8 mouse cellular contexts compared by ENCODE assay signal in the genomic region with DNA sequence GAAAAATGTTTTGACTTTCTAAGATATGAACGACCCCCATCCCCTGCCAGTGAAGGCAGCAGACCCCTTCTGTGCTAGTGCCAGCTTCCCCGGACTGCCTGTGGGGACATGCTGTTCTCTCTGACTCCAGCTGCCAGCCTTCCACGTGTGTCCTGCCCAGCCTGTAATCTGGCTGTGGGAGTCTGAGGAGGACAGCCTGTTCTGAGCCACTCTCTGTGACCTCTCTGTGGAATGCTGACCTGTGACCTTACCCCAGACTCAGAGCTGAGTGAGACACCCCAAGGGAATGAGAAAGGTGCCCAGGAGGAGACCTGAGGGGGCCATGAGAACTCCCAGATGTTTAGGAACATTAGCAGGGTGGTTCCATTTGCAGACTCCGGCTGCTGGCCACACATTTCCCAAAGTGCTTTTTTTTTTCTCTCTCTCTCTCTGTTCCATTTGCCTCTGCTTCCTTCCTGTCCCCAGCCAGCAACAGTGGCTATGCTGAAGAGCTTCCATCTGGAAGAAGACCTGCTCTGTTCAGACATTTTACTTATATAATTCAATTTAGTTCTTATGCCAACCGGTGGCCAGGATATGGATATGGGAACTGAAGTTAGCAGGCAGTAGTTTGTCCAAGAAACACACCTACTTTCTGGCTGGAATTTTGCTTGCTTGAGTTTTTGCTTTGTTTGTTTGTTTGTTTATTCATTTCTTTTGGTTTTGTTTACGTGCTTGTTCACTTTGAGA. TPM values are rescaled to one million over a fixed set of nuclear protein-coding genes. Genes with fewer than 3 reads are reported as not detected.
DNase-seq lines count a peak whose midpoint lies in the region; ATAC-seq and TF ChIP-seq lines count a peak whose summit lies in the region.

No protein-coding gene starts in this region.

- H3K27me3 ChIP-seq in heart, adult 2 months (ENCODE audit: control insufficient read depth, insufficient read depth, low read length), result no peaks in the 10 kb centered on the region

- no peak for ATAC-seq in CD4-positive, CD25-positive, alpha-beta regulatory T cell, adult 4 months

- H3K27ac ChIP-seq in heart, adult 2 months, result peak overlapping the region; percentile 99

- H3K79me2 ChIP-seq in heart, adult 2 months (replicated peaks; ENCODE audit: control insufficient read depth, insufficient read depth, low read length), result peaks cover 4% of the 10 kb centered on the region; the same call in 1 of the 2 replicates

- peaks cover 61% of the 10 kb centered on the region for H3K4me1 ChIP-seq in heart, adult 2 months (ENCODE audit: control insufficient read depth, insufficient read depth, low read length)

- H3K36me3 ChIP-seq in heart, adult 2 months (ENCODE audit: control insufficient read depth, insufficient read depth, low read length), result peaks cover 28% of the 10 kb centered on the region

- peak overlapping the region; percentile 7 for H3K9ac ChIP-seq in heart, adult 2 months (ENCODE audit: low read depth, low read length)

- intact Hi-C loops in heart, adult 2 months (cut with DNase I), result no loop called here

- peak; percentile 45 for TF ChIP-seq POLR2A in heart, adult 2 months (IDR thresholded peaks at IDR 0.05; ENCODE audit: insufficient read depth, low read depth, low read length)

- peak; percentile 99 for TF ChIP-seq EP300 in heart, adult 2 months (IDR thresholded peaks at IDR 0.05; ENCODE audit: insufficient read depth, low read depth, low read length)

- peak; percentile 51 for DNase-seq in ovary, adult 18-20 months (ENCODE audit: low spot score)
- DNase-seq in ovary, postnatal 10 days (ENCODE audit: low spot score), result no peak
- DNase-seq in heart, adult 2 months, result peak; percentile 70 to 74
- peak; percentile 65 for DNase-seq in kidney, adult 18-20 months
- DNase-seq in mesoderm, embryonic 11.5 days (ENCODE audit: low read depth, low spot score), result peak; percentile 59
- no peak for DNase-seq in layer of hippocampus, adult 9-11 months
- no peak for DNase-seq in spleen, adult 18-20 months

- 22% methylated on average over 6 of the region's 6 CpGs for WGBS in heart, adult 2 months

- H3K4me3 ChIP-seq in heart, adult 2 months, result no peak overlapping the region

- 0 out of 2 replicates have a peak, but pooled peaks have one; percentile 2 for TF ChIP-seq CTCF in heart, adult 2 months (IDR thresholded peaks at IDR 0.05)

RNA-seq across cellular contexts. Expression of gene Cuedc1, which starts 15.8 kb away (rescaled TPM):
- 10 to 100 TPM; 49.8 to 55.0 TPM for total RNA-seq in heart, adult 2 months (2021)
- 36.2 and 38.7 TPM in 2 replicates for polyA plus RNA-seq in heart, adult 2 months (2012; rRNA removed)
- 1 to 10 TPM; 4.1 to 9.9 TPM for polyA plus RNA-seq in CD4-positive, CD25-positive, alpha-beta regulatory T cell, adult 4 months (2017; shearing (Covaris generic))

RNA-seq across cellular contexts. Expression of gene Vezf1, which starts 45.6 kb away (rescaled TPM):
- total RNA-seq in heart, adult 2 months (2021), result 10 to 100 TPM; 37.9 to 49.8 TPM
- polyA plus RNA-seq in heart, adult 2 months (2012; rRNA removed), result 22.6 and 34.5 TPM in 2 replicates
- 10 to 100 TPM; 23.6 to 25.6 TPM for polyA plus RNA-seq in CD4-positive, CD25-positive, alpha-beta regulatory T cell, adult 4 months (2017; shearing (Covaris generic))

Comparison
In these comparisons a context has a peak if more than half of its experiments do, and no peak if none do; other contexts are left out.
1. DNase-seq: peak in ovary, adult 18-20 months (single experiment), heart, adult 2 months (2 of 2), kidney, adult 18-20 months (single experiment) and mesoderm, embryonic 11.5 days (single experiment); none in ovary, postnatal 10 days (single experiment), layer of hippocampus, adult 9-11 months (single experiment) and spleen, adult 18-20 months (0 of 2).